Mouse (Mus musculus) embryonic fibroblast, embryonic 13.5 days (primary cell): ENCODE data around the gene Ptprd.

ENCODE experiments used
- CTCF ChIP-seq: IDR thresholded peaks from 2 replicates; pipeline ENCODE4 v1.5.1; 2011; ENCODE audit warnings: mild to moderate bottlenecking, control low read depth, low read length, moderate library complexity, borderline replicate concordance; ENCODE audit not compliant: insufficient read depth
- POLR2A ChIP-seq: IDR thresholded peaks from 2 replicates; pipeline ENCODE4 v1.6.1; 2011; ENCODE audit warnings: low read depth, mild to moderate bottlenecking, control low read depth, low read length, moderate library complexity

DNA sequence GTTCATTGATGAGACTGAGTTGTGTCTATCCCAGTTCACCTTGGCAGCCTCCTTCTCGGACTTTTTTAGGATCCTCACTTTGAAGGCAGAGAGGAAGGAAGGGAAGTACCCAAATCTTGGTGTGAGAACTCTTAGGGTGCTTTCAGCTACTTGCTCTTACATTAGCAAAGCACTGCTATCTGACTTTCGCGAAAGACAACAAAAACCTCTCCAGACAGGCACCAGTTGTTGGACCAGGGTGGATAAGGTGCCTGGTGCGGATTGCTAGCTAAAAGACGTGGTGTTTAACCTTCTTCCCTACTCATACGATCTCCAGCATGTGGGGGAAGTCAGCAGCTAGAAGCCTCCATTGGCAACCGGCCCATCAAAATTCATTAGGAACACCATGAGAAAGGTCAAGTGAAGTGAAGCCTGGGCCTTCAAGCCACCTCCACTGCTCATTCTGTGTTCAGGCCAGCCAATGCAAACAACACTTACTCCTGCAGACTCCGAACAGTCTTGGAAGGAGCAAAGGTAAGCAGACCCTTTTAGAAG, 1760.7 kb downstream of the Ptprd start:
- TF ChIP-seq CTCF (no peak), POLR2A (no peak)
